Mouse (Mus musculus) G1E (cell line): Measurements from ENCODE around the gene Ccnc. TPM values are rescaled to one million over a fixed set of nuclear protein-coding genes. Genes with fewer than 3 reads are reported as not detected.

ENCODE experiments used
- ATAC-seq: 2 replicates; pipeline ENCODE4 v1.8.0; 2016; ENCODE audit warnings: mild to moderate bottlenecking; ENCODE audit not compliant: insufficient number of reproducible peaks, poor library complexity, low FRiP score, severe bottlenecking; ENCODE audit errors: extremely low read depth
- DNase-seq: peaks from one replicate; pipeline ENCODE4 v3.0.0; 2012; ENCODE audit warnings: low spot score
- H3K27me3 ChIP-seq: 2 replicates; pipeline ENCODE4 v1.6.1; 2012; ENCODE audit warnings: mild to moderate bottlenecking, low read length, inconsistent platforms; ENCODE audit not compliant: insufficient read depth
- H3K36me3 ChIP-seq: replicated peaks from 2 replicates; pipeline ENCODE3; 2012; ENCODE audit warnings: mild to moderate bottlenecking, inconsistent platforms
- H3K4me1 ChIP-seq: 2 replicates; pipeline ENCODE4 v1.6.1; 2012; ENCODE audit warnings: low read depth, low read length, inconsistent platforms, mixed read lengths; ENCODE audit not compliant: insufficient read depth
- H3K4me3 ChIP-seq: 2 replicates; pipeline ENCODE4 v1.5.1; 2012; ENCODE audit warnings: low read depth, mild to moderate bottlenecking, inconsistent platforms, low read length, moderate library complexity, mixed read lengths
- H3K9me3 ChIP-seq: replicated peaks from 2 replicates; pipeline ENCODE4 v1.6.1; 2012; ENCODE audit warnings: inconsistent platforms
- CTCF ChIP-seq: IDR thresholded peaks from 2 replicates; pipeline ENCODE4 v1.5.1; 2012; ENCODE audit warnings: low read depth, low read length, inconsistent platforms, mixed read lengths
- GATA1 ChIP-seq: IDR thresholded peaks from 2 replicates; pipeline ENCODE4 v1.6.1; 2012; ENCODE audit warnings: borderline replicate concordance, low read length, inconsistent platforms, mixed read lengths
- GATA2 ChIP-seq: IDR thresholded peaks from 2 replicates; pipeline ENCODE4 v1.6.1; 2012; ENCODE audit warnings: low read depth, low read length, inconsistent platforms, borderline replicate concordance
- POLR2AphosphoS5 ChIP-seq: IDR thresholded peaks from 2 replicates; pipeline ENCODE4 v1.6.1; 2012; ENCODE audit warnings: low read depth, low read length, inconsistent platforms; ENCODE audit not compliant: insufficient replicate concordance
- TAL1 ChIP-seq: conservative IDR thresholded peaks from 2 replicates; pipeline ENCODE4 v1.6.1; 2012; ENCODE audit warnings: low read depth, low read length, inconsistent platforms, mixed read lengths
- polyA plus RNA-seq: library from polyadenylated mRNA; stranded (reverse); fragments of >175 nt; gene quantifications from 2 replicates; pipeline ENCODE4 v1.2.3, GENCODE M21; 2012
- total RNA-seq, 2 experiments: library from RNA; stranded (forward) in 1 of 2; stranded (reverse) in 1 of 2; fragments of 200-1000 nt in 1 of 2; fragments of >200 nt in 1 of 2; fragmentation: Nextera tagmentation in 1 of 2; gene quantifications; 2 replicates each; pipeline ENCODE4 v1.2.3; 2014 to 2017

The Ccnc gene
- total and polyA plus RNA-seq, 3 experiments = 1.9 to 56.1 (median 46.1) TPM

DNA sequence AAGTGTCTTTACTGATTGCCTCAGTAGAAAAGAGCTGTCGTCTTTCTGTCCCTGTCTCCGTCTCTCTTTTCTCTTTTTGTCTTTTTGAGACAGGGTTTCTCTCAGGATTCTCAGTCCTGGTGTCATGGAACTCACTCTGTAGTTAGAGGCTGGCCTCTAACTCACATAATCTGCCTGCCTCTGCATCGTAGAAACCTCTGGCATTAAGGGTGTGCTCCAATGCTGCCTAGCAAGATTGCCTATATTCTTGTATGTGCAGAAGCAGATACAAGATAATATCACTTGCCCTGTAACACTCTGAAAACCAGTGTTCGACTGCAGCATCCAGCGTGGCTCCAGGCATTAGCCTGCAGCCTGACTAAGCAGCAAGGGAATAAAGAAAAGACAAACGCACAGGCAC, 61.4 kb downstream of the Ccnc start:
- DNase-seq = no peak
- H3K36me3 ChIP-seq = peaks cover 64% of the 10 kb centered on the region
- no peak for ATAC-seq
- H3K4me1 ChIP-seq = peaks cover 11% of the 10 kb centered on the region
- no peaks in the 10 kb centered on the region for H3K9me3 ChIP-seq
- no peak overlapping the region for H3K4me3 ChIP-seq
- no peak for TF ChIP-seq TAL1
- TF ChIP-seq POLR2AphosphoS5 = no peak
- no peak for TF ChIP-seq CTCF
- TF ChIP-seq GATA1 = no peak
- no peak for TF ChIP-seq GATA2
- no peaks in the 10 kb centered on the region for H3K27me3 ChIP-seq

DNA sequence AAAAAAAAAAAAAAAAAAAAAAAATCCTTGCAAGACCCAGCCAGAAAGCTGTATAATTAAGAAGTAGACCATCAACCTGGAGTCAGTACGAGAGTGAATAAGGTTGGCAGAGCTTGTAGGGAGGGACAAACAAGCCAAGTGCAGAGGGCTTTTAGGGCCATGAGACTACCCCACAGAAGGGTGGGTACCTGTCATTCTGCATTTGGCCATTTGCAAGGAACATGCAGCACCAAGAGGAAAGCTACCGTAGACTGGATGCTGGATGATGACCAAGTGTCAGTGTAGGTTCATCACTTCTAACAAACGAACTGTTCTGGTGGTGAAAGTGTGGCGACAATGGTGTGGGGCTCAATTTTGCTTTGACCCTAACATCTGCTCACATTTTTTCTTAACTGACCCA, 62.3 kb downstream of the Ccnc start:
- DNase-seq (no peak), ATAC-seq (no peak)
- no peaks in the 10 kb centered on the region for H3K27me3 ChIP-seq
- peaks cover 11% of the 10 kb centered on the region for H3K4me1 ChIP-seq
- H3K4me3 ChIP-seq = no peak overlapping the region
- TF ChIP-seq CTCF (no peak), GATA2 (no peak), POLR2AphosphoS5 (no peak), TAL1 (no peak), GATA1 (no peak)
- no peaks in the 10 kb centered on the region for H3K9me3 ChIP-seq
- peaks cover 55% of the 10 kb centered on the region for H3K36me3 ChIP-seq

DNA sequence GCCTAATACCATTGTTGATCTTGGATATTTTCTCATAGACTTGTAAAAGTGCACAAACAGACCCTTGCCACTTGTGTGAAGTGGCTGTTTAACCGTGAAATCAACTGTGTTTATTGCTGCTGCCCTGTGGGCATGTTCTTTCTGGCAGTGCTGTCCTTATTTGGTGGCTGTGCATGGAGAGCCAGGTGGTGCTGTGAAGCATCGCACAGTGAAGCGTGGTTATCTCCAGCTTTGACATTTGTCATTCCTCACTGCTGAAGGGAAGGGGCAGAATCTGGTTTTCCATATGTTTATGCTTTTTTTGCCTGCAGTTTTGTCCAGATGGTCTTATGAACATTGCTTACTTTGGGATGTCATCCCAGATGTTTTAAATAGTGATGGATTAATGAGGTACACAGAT, 66.1 kb downstream of the Ccnc start:
- Histone ChIP-seq H3K9me3 (no peaks in the 10 kb centered on the region), H3K36me3 (peaks cover 56% of the 10 kb centered on the region), H3K4me1 (no peaks in the 10 kb centered on the region), H3K4me3 (no peak overlapping the region), H3K27me3 (no peaks in the 10 kb centered on the region)
- DNase-seq (no peak), ATAC-seq (no peak)
- TF ChIP-seq GATA2 (no peak), GATA1 (no peak), CTCF (no peak), POLR2AphosphoS5 (no peak), TAL1 (no peak)

GRCm38 (mm10) chr4:21801013-21801412, 73.5 kb downstream of the Ccnc start:
- H3K27me3 ChIP-seq = no peaks in the 10 kb centered on the region
- DNase-seq = no peak
- no peaks in the 10 kb centered on the region for H3K4me1 ChIP-seq
- no peak for TF ChIP-seq TAL1
- H3K4me3 ChIP-seq = no peak overlapping the region
- ATAC-seq = no peak
- no peaks in the 10 kb centered on the region for H3K9me3 ChIP-seq
- H3K36me3 ChIP-seq = peaks cover 79% of the 10 kb centered on the region

DNA sequence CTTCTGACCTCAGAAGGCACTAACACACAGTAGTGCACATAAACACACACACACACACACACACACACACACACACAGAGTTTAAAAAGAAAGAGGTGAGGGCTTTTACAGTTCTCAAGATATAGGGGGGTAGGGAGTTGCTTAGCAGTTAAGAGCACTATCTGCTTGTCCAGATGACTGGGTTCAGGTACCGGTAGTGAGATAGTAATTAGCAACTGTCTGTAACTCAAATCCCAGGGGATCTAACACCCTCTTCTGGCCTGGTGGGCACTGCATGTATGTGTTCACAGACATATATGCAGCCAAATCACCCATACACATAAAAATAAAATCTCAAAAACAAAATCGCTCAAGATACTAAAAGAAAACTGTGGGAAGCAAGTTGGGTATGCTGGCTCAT, 74.1 kb downstream of the Ccnc start:
- Histone ChIP-seq H3K4me1 (no peaks in the 10 kb centered on the region), H3K9me3 (no peaks in the 10 kb centered on the region), H3K27me3 (no peaks in the 10 kb centered on the region), H3K4me3 (no peak overlapping the region), H3K36me3 (peaks cover 79% of the 10 kb centered on the region)
- TF ChIP-seq CTCF (no peak), GATA2 (no peak), GATA1 (no peak), TAL1 (no peak), POLR2AphosphoS5 (no peak)
- DNase-seq (no peak), ATAC-seq (no peak)

- H3K4me3 ChIP-seq = no peak overlapping the region
- H3K27me3 ChIP-seq = no peaks in the 10 kb centered on the region
- peaks cover 78% of the 10 kb centered on the region for H3K36me3 ChIP-seq
- DNase-seq (no peak), ATAC-seq (no peak)
- TF ChIP-seq GATA2 (no peak), POLR2AphosphoS5 (no peak), CTCF (no peak), TAL1 (no peak), GATA1 (no peak)
- no peaks in the 10 kb centered on the region for H3K4me1 ChIP-seq
- H3K9me3 ChIP-seq = no peaks in the 10 kb centered on the region
These were observed 79.7 kb downstream of the Ccnc start for GRCm38 (mm10) chr4:21807204-21807603.

Other genes with a start within 250 kb of the Ccnc start
- gene Prdm13, start 41.7 kb upstream of the Ccnc start, total RNA-seq (2014; fragmentation: Nextera tagmentation) = not detected in 2 replicates
- 0.05 and 0.06 TPM in 2 replicates for gene Prdm13, start 41.7 kb upstream of the Ccnc start, total RNA-seq (2017)
- not detected in 2 replicates for gene Prdm13, start 41.7 kb upstream of the Ccnc start, polyA plus RNA-seq
- 49.2 and 58.4 TPM in 2 replicates for gene Usp45, start 39.5 kb downstream of the Ccnc start, total RNA-seq (2014; fragmentation: Nextera tagmentation)
- 15.7 and 21.1 TPM in 2 replicates for gene Usp45, start 39.5 kb downstream of the Ccnc start, total RNA-seq (2017)
- 2.9 and 3.4 TPM in 2 replicates for gene Usp45, start 39.5 kb downstream of the Ccnc start, polyA plus RNA-seq
- gene Tstd3, start 39.5 kb downstream of the Ccnc start, total RNA-seq (2014; fragmentation: Nextera tagmentation) = 72.4 and 103 TPM in 2 replicates
- 40.5 and 41.5 TPM in 2 replicates for gene Tstd3, start 39.5 kb downstream of the Ccnc start, total RNA-seq (2017)
- 5.1 and 6.0 TPM in 2 replicates for gene Tstd3, start 39.5 kb downstream of the Ccnc start, polyA plus RNA-seq
- gene Pnisr, start 119.9 kb downstream of the Ccnc start, total RNA-seq (2014; fragmentation: Nextera tagmentation) = 238 and 273 TPM in 2 replicates
- 155 and 216 TPM in 2 replicates for gene Pnisr, start 119.9 kb downstream of the Ccnc start, total RNA-seq (2017)
- gene Pnisr, start 119.9 kb downstream of the Ccnc start, polyA plus RNA-seq = 31.4 and 66.5 TPM in 2 replicates
- 12.8 and 14.3 TPM in 2 replicates for gene Coq3, start 152.0 kb downstream of the Ccnc start, total RNA-seq (2014; fragmentation: Nextera tagmentation)
- gene Coq3, start 152.0 kb downstream of the Ccnc start, total RNA-seq (2017) = 13.5 and 15.6 TPM in 2 replicates
- 5.2 and 6.0 TPM in 2 replicates for gene Coq3, start 152.0 kb downstream of the Ccnc start, polyA plus RNA-seq
- not detected in 2 replicates for gene Faxc, start 203.6 kb downstream of the Ccnc start, total RNA-seq (2014; fragmentation: Nextera tagmentation)
- 0.12 and 0.22 TPM in 2 replicates for gene Faxc, start 203.6 kb downstream of the Ccnc start, total RNA-seq (2017)
- not detected in 2 replicates for gene Faxc, start 203.6 kb downstream of the Ccnc start, polyA plus RNA-seq